Mouse (Mus musculus): Measurements from ENCODE around the gene Gm49325.

DNA sequence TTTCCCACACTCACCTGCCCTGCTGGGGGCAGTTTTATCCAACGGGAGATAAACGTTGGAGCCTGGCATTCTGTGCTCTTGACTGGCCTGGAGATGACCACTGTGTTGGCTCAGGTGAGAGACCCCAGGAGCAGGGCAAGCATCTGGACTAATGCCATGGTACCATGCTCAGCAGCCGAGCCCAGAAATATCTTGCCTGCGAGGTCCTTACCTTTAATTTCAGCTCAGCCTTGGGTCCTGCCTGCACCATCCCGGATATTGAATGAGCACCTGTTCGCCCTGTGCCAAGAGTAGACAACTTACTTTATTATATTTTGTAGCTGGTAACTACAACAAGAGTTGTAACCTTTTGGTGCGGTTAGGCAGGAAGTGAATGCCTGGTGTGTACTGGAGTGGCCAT, 858 bp downstream of the Gm49325 start:
- TF ChIP-seq CTCF (IDR thresholded peaks at IDR 0.05; ENCODE audit: low read depth) (no peak; the same call in 1 of the 2 replicates), EP300 (IDR thresholded peaks at IDR 0.05; ENCODE audit: low read depth) (no peak)
